Mouse (Mus musculus) CH12.LX (cell line): Measurements from ENCODE around the gene Samd3.

Experiments used
- CTCF ChIP-seq, 2 experiments: IDR thresholded peaks in 1 of 2; conservative IDR thresholded peaks in 1 of 2; 2 replicates each; pipeline ENCODE4 v1.5.1; 2011 to 2012; ENCODE audit warnings: low read depth in 2 of 2, low read length in 2 of 2, improper control_type of control experiment in 1 of 2, inconsistent platforms in 1 of 2, mild to moderate bottlenecking in 1 of 2, moderate library complexity in 1 of 2
- E2F4 ChIP-seq: IDR thresholded peaks from 2 replicates; pipeline ENCODE4 v1.6.1; 2011; ENCODE audit warnings: low read depth, low read length, improper control_type of control experiment; ENCODE audit not compliant: insufficient replicate concordance
- EP300 ChIP-seq: IDR thresholded peaks from 2 replicates; pipeline ENCODE4 v1.6.1; 2011; ENCODE audit warnings: low read length, improper control_type of control experiment
- HCFC1 ChIP-seq: IDR thresholded peaks from 2 replicates; pipeline ENCODE4 v1.6.1; 2012; ENCODE audit warnings: low read depth, mild to moderate bottlenecking, inconsistent platforms, low read length, improper control_type of control experiment
- JUN ChIP-seq: IDR thresholded peaks from 2 replicates; pipeline ENCODE4 v1.6.1; 2011; ENCODE audit warnings: low read depth, mild to moderate bottlenecking, low read length, improper control_type of control experiment, moderate library complexity; ENCODE audit not compliant: insufficient read depth
- KAT2A ChIP-seq: IDR thresholded peaks from 2 replicates; pipeline ENCODE4 v1.6.1; 2012; ENCODE audit warnings: low read length, improper control_type of control experiment, inconsistent platforms; ENCODE audit not compliant: insufficient replicate concordance
- MAZ ChIP-seq: IDR thresholded peaks from 2 replicates; pipeline ENCODE4 v1.6.1; 2012; ENCODE audit warnings: low read depth, mild to moderate bottlenecking, inconsistent platforms, low read length, improper control_type of control experiment, moderate library complexity
- NRF1 ChIP-seq: IDR thresholded peaks from 2 replicates; pipeline ENCODE4 v1.6.1; 2014; ENCODE audit warnings: low read depth, mild to moderate bottlenecking, inconsistent platforms, low read length, improper control_type of control experiment, moderate library complexity
- TBP ChIP-seq: conservative IDR thresholded peaks from 2 replicates; pipeline ENCODE4 v1.6.1; 2011; ENCODE audit warnings: low read depth, low read length, improper control_type of control experiment
- ZMIZ1 ChIP-seq: IDR thresholded peaks from 2 replicates; pipeline ENCODE4 v1.6.1; 2012; ENCODE audit warnings: low read depth, mild to moderate bottlenecking, inconsistent platforms, low read length, improper control_type of control experiment

DNA sequence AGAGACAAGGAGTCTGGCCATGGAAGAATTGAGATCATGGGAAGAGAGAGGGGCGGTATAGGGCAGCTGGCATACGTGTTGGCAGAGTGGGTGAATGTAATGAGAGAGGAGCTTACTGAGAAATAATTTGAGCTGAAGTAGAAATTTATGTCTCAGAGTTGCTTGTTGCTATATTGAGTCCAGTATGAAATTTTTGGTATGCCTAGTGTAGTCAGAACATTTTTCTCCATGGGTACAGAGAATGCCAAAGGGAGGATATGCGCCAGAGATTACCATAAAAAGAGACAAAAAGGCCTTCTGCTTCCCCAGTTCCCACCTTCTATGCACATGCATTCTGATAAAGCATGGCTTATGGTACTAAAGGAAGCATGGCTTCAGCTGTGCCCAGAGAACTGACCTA lies 13.7 kb downstream of the Samd3 start:
- TF ChIP-seq NRF1 (no peak), EP300 (no peak), JUN (no peak), MAZ (no peak), TBP (no peak), E2F4 (no peak), KAT2A (no peak), HCFC1 (no peak), CTCF (conservative IDR thresholded peaks at IDR 0.05 in 1 of 2, IDR thresholded peaks at IDR 0.05 in 1 of 2; ENCODE audit: low read depth in 2 of 2, low read length in 2 of 2) (no peak), ZMIZ1 (no peak)
